Mouse (Mus musculus) embryonic facial prominence, embryonic 10.5 days (tissue): ENCODE results near the gene Hdac1. TPM values are rescaled to one million over a fixed set of nuclear protein-coding genes. Genes with fewer than 3 reads are reported as not detected.
A peak's percentile ranks its signal among the peaks of the same experiment; 100 is the strongest.

ENCODE experiments used
- DNase-seq: peaks from one replicate; pipeline ENCODE4 v3.0.0-alpha.2; 2017; ENCODE audit warnings: low spot score
- H3K27ac ChIP-seq: fragments of 300-500 bp; sonication (generic); replicated peaks from 2 replicates; pipeline ENCODE4 v1.5.1; 2016; ENCODE audit warnings: mild to moderate bottlenecking
- H3K27me3 ChIP-seq: fragments of 300-500 bp; sonication (generic); replicated peaks from 2 replicates; pipeline ENCODE4 v1.6.1; 2016; ENCODE audit warnings: low read depth, mild to moderate bottlenecking; ENCODE audit not compliant: poor library complexity, severe bottlenecking
- H3K36me3 ChIP-seq: fragments of 300-500 bp; sonication (generic); replicated peaks from 2 replicates; pipeline ENCODE4 v1.6.1; 2016; ENCODE audit warnings: mild to moderate bottlenecking, moderate library complexity
- H3K4me1 ChIP-seq: fragments of 300-500 bp; sonication (generic); 2 replicates; pipeline ENCODE4 v1.6.1; 2016
- H3K4me3 ChIP-seq: fragments of 300-500 bp; sonication (generic); 2 replicates; pipeline ENCODE4 v1.5.1; 2016; ENCODE audit warnings: mild to moderate bottlenecking, moderate library complexity
- H3K9me3 ChIP-seq: fragments of 300-500 bp; sonication (generic); 2 replicates; pipeline ENCODE4 v1.6.1; 2016; ENCODE audit warnings: mild to moderate bottlenecking
- WGBS: fragments of 180-500 bp; shearing (Covaris S2); methylation state at CpG from one replicate; pipeline ENCODE4 v1.1.7; 2016; 5-methylcytosine and 5-hydroxymethylcytosine counted together
- polyA plus RNA-seq: library from polyadenylated mRNA; unstranded; fragments of >200 nt; fragmentation: Nextera tagmentation; extraction: Ambion mirVana; gene quantifications from 2 replicates; pipeline ENCODE4 v1.2.1, GENCODE M21; 2016

The Hdac1 gene
- polyA plus RNA-seq, 1 experiment from 2014 or later, result 302 TPM

DNA sequence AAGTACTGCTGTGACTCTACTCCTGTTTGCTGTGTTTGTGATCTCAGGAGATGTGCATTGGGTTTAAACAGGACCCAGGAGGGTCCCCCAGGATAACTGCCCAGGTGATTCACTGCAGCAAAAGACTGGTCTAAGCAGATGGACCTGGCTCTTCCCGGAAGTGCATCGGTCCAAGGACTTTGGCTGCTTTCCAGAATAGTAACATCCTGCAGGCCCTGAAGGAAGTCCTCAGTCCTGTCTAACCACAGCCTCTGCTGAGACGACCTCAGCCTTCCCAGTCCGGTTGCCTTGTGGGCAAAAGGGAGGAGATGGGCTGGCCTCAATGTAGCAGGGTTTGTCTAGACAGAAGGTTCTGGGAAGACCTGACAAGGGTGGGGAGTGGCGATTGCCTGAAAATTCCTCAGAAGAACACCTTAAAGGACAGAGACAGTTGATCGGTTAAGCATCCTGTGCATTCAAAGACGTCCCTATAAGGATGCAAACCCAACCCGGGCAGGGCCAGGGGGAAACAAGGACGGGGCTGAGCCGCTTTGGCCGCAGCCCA lies 39.5 kb downstream of the Hdac1 start:
- no peak for DNase-seq
- no peaks in the 10 kb centered on the region for H3K36me3 ChIP-seq
- 0 out of 2 replicates have a peak, but pooled peaks cover 3% of the 10 kb centered on the region for H3K27me3 ChIP-seq
- H3K4me1 ChIP-seq, result peaks cover 50% of the 10 kb centered on the region
- H3K9me3 ChIP-seq, result no peaks in the 10 kb centered on the region
- no peak overlapping the region for H3K27ac ChIP-seq
- no peak overlapping the region for H3K4me3 ChIP-seq
- 76% methylated on average over 11 of the region's 11 CpGs for WGBS

DNA sequence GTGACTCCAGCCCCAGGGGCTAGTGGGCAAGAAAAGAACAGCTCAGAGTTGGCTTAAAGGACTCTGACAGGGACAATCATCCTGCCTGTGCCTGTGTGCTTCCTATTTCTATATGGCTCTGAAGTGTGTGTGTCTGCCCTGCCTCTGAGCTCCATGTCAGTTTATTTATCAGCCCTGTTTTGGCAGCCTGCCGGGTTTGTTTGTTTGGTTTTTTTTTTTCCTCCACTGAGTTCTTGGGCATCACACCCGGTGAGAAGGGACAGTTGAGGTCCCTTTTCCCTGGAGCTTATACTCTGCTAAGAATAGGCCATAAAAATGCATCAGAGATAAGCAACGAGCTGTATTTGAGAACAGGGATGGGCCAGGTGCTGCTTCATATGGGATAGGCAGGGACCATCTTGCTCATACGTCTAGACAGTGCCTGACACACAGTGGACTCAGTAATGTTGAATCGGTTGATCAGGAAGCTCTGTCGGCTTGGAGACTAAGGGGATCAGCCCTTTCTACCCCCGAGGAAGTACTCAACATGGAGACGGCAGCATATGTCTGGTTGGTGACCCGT lies 40.1 kb downstream of the Hdac1 start:
- Histone ChIP-seq H3K27me3 (0 out of 2 replicates have a peak, but pooled peaks cover 3% of the 10 kb centered on the region), H3K27ac (no peak overlapping the region)

DNA sequence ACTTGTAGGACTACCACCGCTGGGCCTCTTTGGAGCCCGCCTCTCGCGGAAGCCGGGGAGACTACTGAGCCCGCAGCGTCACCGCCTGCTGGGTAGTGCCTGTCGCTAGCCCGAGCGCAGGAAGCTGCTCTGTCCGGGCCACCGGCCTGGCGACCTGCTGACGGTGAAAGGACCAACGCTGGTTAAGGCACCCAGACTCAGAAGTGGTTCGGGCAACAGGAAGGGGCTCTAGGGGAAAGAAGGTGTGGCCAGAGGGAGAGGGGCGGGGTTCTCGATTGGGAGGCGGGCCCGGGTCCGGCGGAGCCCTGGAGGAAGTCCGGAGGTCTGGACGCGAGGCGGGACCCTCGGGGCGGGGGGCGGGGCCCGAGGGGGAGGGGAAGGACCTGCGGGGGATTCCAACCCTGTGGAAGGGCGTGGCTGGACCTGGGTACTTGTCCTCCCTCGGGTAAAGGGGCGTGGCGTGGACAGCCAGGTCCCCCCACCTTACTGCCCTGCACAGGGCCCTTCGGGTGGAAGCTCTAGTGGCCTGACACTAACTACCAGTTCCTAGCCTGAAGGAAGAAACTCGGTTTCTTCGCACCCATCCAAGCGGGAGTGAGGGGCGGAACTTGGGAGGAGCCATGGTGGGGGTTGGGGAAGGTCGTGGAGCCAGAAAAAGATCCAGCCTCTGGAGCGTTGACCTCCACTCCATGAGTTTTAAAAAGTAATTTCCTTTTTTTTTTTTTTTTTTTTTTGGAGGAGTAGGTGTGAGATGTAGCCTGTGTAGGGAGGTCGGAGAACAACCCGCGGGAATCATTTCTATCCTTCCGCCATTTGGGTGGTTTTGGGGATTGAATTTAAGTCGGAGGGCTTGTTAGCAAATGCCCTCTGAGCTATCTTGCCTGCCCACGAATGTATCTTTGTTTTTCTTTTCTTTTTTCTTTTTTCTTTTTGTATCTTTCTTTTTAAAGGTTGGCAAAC lies 41.6 kb downstream of the Hdac1 start:
- DNase-seq, result peak; percentile 98
- 2% methylated on average over 49 of the region's 49 CpGs for WGBS
- Histone ChIP-seq H3K9me3 (no peaks in the 10 kb centered on the region), H3K27ac (peak overlapping the region; percentile 89), H3K4me3 (peak overlapping the region; percentile 65), H3K4me1 (peaks cover 59% of the 10 kb centered on the region), H3K27me3 (0 out of 2 replicates have a peak, but pooled peaks cover 3% of the 10 kb centered on the region), H3K36me3 (no peaks in the 10 kb centered on the region)

More for the DNA sequence above, 40.1 kb downstream of the Hdac1 start:
- Histone ChIP-seq H3K36me3 (no peaks in the 10 kb centered on the region), H3K4me3 (no peak overlapping the region), H3K9me3 (no peaks in the 10 kb centered on the region), H3K4me1 (peaks cover 46% of the 10 kb centered on the region)
- DNase-seq, result no peak
- WGBS, result 73% methylated on average over 9 of the region's 9 CpGs

DNA sequence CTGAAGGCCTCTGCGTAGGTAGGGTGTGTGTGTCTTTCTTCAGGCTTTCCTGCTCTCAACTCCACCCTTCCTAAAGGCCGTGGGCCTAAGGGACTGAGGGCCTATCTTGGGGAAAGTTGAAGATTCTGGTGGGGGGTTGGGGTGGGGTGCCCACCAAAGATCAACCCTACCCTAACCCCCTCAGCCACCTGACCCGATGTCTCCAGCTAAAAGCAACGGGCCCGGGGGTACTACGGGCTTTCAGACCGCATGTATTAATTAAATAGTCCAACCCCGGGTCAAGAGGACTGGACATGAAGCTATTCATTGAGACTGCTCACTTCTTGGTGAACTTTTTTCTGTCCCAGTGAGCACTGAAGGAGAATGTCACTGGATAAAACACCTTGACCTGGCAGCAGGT lies 42.5 kb downstream of the Hdac1 start:
- H3K4me1 ChIP-seq, result peaks cover 67% of the 10 kb centered on the region
- no peaks in the 10 kb centered on the region for H3K9me3 ChIP-seq

DNA sequence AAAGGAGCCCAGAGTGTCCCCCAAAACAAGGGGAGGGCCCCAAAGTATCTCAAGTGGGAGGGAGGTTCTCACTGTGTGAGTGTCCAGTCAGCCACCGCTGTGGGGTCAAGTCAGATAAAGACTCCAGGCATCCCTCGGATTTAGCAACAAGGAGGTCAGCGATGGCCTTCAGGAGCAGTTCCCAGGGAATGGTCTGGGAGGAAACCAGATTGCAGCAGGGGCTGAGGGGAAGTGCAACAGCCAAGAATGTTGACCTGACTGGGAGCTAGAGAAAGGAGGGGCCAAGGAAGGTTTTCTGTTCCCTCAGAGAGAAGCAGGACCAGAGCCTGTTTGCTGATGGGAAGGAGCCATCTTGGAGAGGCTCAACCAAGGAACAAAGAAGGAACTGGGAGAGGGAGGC lies 43.6 kb downstream of the Hdac1 start:
- H3K9me3 ChIP-seq, result no peaks in the 10 kb centered on the region
- DNase-seq, result no peak
- H3K4me3 ChIP-seq, result no peak overlapping the region
- H3K27me3 ChIP-seq, result 0 out of 2 replicates have a peak, but pooled peaks cover 3% of the 10 kb centered on the region
- H3K27ac ChIP-seq, result peak overlapping the region; percentile 69
- peaks cover 61% of the 10 kb centered on the region for H3K4me1 ChIP-seq
- 74% methylated on average over 3 of the region's 3 CpGs for WGBS
- H3K36me3 ChIP-seq, result no peaks in the 10 kb centered on the region

More for the DNA sequence above, 42.5 kb downstream of the Hdac1 start:
- no peaks in the 10 kb centered on the region for H3K36me3 ChIP-seq
- no peak for DNase-seq
- WGBS, result 72% methylated on average over 8 of the region's 8 CpGs
- H3K4me3 ChIP-seq, result peak overlapping the region; percentile 65
- peak overlapping the region; percentile 89 for H3K27ac ChIP-seq
- H3K27me3 ChIP-seq, result 0 out of 2 replicates have a peak, but pooled peaks cover 3% of the 10 kb centered on the region

DNA sequence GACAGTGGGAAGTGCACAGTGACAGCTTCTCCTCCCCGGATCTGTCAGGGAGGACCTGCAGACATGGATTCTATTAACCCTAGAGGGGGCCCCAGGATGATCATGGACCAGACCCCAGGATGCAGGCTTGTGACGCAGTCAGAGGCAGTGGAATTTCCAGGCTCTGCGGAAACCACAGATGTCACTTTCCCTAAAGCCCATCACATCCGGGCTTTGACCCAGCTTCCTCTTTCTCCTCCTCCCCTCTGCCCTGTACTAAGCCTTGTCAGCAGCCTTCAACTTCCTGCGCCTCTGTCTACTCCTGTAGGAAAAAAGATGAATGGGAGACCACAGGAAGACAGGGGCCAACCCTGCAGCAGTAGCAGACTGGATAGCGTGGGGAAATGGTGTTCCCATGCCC lies 45.9 kb downstream of the Hdac1 start:
- no peaks in the 10 kb centered on the region for H3K36me3 ChIP-seq

DNA sequence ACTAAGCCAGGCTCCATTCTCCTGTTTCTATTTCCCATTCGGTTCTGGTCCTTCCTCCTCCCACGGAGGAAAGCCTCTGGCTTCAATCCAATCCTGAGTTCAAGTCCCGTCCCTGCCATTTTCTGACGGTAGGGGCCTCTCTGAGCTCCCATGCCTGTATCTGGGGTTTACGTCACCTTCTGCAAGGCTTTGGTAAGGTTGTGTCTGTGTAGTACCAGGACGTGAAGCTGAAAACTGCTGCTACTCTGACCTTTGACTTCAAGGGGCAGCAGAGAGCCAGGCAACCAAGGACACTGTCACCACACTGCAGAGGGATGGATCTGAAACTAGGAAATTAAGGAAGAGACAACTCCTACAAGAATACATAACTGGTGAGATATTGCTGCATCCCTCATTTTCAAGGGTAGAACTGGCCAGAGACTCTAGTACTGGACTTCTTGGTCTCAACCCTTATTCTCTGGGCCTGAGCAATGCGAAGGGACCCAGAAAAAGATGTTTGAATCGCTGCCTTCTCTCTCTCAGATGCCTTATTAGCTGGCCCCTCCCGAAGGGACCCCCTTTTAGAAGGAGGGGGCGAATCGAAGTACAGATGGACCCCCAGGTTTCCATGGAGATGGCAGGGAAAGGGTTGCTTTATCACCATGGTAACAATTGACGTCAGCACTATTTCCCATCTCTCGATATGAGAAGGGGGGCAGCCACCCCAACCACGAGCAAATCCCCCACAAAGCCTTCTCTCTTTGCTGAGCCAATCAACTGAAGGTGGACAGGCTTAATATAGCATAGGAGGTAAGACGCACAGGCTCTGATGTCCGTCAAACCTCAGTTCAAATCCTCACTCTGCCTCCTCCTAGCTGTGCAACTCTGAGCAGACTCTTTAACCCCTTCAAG lies 46.6 kb downstream of the Hdac1 start:
- Histone ChIP-seq H3K4me1 (peaks cover 56% of the 10 kb centered on the region), H3K27ac (peak overlapping the region; percentile 1; the same call in 1 of the 2 replicates), H3K9me3 (no peaks in the 10 kb centered on the region), H3K4me3 (peak overlapping the region; percentile 21; the same call in 1 of the 2 replicates), H3K36me3 (no peaks in the 10 kb centered on the region), H3K27me3 (peaks cover 25% of the 10 kb centered on the region)
- WGBS, result 41% methylated on average over 16 of the region's 16 CpGs
- DNase-seq, result no peak

More for the DNA sequence above, 45.9 kb downstream of the Hdac1 start:
- 30% methylated on average over 6 of the region's 6 CpGs for WGBS
- Histone ChIP-seq H3K9me3 (no peaks in the 10 kb centered on the region), H3K27ac (peak overlapping the region; percentile 1; the same call in 1 of the 2 replicates), H3K27me3 (peaks cover 18% of the 10 kb centered on the region), H3K4me3 (peak overlapping the region; percentile 21; the same call in 1 of the 2 replicates), H3K4me1 (peaks cover 54% of the 10 kb centered on the region)
- peak; percentile 27 for DNase-seq

DNA sequence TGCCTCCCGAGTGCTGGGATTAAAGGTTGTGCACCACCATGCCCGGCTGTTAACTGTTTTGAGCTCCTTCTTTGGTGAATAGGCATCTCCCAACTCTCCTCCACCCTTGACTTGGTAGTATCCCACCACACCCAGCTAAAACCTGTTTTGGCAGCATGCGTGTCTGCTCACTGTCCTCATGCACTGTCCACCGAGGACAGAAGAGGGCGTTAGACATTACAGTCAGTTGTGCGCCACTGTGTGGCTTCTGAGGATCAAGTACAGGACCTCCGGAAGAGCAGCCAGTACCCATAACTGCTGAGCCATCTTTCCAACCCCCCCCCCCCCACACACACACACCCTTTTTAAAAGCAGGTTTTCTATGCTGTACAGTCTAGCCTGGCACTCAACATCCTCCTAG lies 47.8 kb downstream of the Hdac1 start:
- Histone ChIP-seq H3K4me3 (no peak overlapping the region), H3K27me3 (peaks cover 38% of the 10 kb centered on the region), H3K36me3 (peaks cover 1% of the 10 kb centered on the region; the same call in 1 of the 2 replicates), H3K4me1 (peaks cover 48% of the 10 kb centered on the region), H3K9me3 (no peaks in the 10 kb centered on the region), H3K27ac (no peak overlapping the region)
- 79% methylated on average over 7 of the region's 7 CpGs for WGBS
- no peak for DNase-seq

DNA sequence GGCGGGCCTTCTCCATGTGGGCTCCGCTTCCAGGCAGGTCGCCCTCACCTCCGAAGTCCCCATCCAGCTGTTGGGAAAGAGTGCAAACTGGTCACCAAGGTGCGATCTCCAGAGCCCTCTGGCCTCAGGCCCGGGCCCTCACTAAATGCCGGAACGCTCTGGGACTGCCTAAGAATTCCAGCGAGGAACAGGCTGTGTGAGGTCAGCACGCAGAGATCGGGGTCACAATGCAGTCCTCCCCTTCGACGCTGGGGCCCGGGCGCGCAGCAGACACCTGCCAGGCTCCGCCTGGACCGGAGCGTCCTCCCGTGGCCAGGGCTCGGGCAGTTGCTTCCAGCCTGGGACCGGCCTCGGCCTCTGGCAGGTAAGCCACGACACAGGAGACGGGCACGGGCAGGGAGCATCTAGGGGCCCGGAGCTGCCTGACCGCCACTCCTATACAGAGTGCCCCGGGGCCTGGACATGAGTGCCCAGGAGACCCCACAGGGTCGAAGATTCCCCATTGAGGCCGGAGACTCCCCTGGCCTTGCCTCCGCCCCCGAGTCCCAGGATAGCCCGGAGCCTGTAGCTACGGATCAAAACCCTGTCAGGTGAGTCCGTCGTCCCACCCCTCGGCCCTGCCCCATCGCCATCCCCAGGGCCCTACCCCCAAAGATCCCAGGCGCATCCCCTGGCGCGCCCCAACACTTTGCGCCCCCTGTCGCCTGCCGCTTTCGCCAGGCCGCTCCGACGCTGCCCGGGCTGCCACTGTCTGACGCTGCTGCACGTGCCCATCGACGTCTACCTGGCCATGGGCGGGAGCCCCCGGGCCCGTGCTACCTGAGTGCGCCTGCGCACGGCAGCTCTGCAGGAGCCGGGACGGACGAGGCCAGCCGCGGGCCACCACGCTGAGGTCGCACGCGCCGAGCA lies 51.3 kb downstream of the Hdac1 start, which contains the start of the genes Tssk3 and Fam229a:
Gene Tssk3, minus strand, starts transcription at position 51 of the 909 bp plus-strand sequence.
Gene Fam229a, plus strand, starts transcription at position 219 of the 909 bp plus-strand sequence.
- peaks cover 35% of the 10 kb centered on the region for H3K36me3 ChIP-seq
- H3K9me3 ChIP-seq, result no peaks in the 10 kb centered on the region
- H3K27ac ChIP-seq, result 0 out of 2 replicates have a peak within 1 kb of the TSS, but pooled peaks have one; percentile 11
- H3K4me3 ChIP-seq, result peak within 1 kb of the TSS; percentile 51
- 3% methylated on average over 70 of the region's 70 CpGs for WGBS
- peak; percentile 67 for DNase-seq
- H3K27me3 ChIP-seq, result peaks cover 41% of the 10 kb centered on the region
- peaks cover 28% of the 10 kb centered on the region for H3K4me1 ChIP-seq

DNA sequence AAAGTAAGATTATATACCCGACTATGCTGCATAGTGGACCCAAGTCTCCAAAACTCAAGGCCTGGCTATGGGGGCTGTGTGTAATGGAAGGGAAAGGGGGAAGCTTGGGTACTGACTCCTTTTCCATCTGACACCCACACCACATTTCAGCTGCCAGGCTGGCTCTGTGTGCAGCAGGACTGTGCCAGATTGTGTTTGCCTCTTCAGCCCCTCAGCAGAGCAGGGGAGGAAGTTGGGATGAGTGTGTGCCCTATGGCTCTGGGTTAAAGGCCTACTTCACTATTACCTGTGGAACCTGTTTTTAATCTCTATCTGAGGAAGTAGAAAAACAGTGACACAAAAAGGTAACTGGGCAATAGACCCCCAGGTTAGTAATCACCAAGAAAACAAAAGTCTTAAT lies 61.4 kb downstream of the Hdac1 start:
- H3K27ac ChIP-seq, result no peak overlapping the region
- no peak for DNase-seq
- H3K9me3 ChIP-seq, result no peaks in the 10 kb centered on the region
- 83% methylated on average over 1 of the region's 1 CpGs for WGBS
- H3K27me3 ChIP-seq, result no peaks in the 10 kb centered on the region
- H3K4me3 ChIP-seq, result no peak overlapping the region
- H3K4me1 ChIP-seq, result peaks cover 10% of the 10 kb centered on the region
- H3K36me3 ChIP-seq, result peaks cover 99% of the 10 kb centered on the region

DNA sequence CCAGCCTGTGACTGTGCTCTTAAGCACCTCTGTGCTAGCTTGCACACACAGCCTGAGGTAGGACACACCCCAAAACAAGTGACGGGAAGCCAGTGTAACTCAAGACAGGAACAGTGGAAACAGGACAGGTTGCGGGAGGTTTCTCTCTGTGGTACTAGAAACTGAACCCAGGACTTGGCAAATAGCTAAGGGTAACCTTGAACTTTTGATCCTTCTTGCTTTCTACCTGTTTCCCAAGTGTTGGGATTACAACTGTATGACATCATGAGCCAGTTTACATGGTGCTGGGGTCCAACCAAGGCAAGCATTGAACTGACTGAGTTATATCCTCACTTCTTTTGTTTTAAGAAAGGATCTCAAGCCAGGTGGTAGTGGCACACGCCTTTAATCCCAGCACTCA lies 62.6 kb downstream of the Hdac1 start:
- Histone ChIP-seq H3K36me3 (peaks cover 98% of the 10 kb centered on the region), H3K27ac (no peak overlapping the region)
- DNase-seq, result no peak

More for the DNA sequence above, 62.6 kb downstream of the Hdac1 start:
- Histone ChIP-seq H3K4me1 (peaks cover 10% of the 10 kb centered on the region), H3K4me3 (no peak overlapping the region), H3K27me3 (no peaks in the 10 kb centered on the region), H3K9me3 (no peaks in the 10 kb centered on the region)
- WGBS, result 90% methylated on average over 3 of the region's 3 CpGs
